ENCODE assay signal across 22 mouse cellular contexts in the genomic region with DNA sequence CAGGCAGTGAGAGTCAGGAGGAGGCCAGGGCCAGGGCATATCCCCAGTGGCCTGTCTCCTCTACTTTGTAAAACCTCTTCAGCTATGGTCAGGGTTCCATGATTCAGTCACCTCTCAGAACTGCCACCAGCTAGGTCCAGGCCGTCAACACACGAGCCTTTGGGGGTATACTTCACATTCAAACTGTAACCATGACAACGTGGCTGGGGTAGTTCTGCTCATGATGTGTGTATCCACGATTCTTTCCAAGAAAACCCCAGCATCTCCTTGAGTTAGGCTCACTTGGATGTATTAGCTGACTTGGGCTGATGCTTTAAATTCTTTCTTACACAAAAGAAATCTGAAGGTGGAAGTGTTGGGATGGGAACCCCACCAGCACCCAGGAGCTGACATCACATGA. TPM values are rescaled to one million over a fixed set of nuclear protein-coding genes. Genes with fewer than 3 reads are reported as not detected.
"Had no signal": no experiment of that assay in that cellular context is flagged by ENCODE, and none has a peak within 500 bp of the region (broad histone marks: within the 10 kb centered on the region; RNA-seq: fewer than 3 reads in every experiment).

No protein-coding gene starts in this region.

- H3K9ac ChIP-seq: limb, embryonic 13.5 days; liver, embryonic 14.5 days; midbrain, embryonic 12.5 days had no signal

- H3K27ac ChIP-seq: kidney, postnatal 0 days; limb, embryonic 13.5 days; liver, embryonic 14.5 days; midbrain, embryonic 12.5 days; stomach, postnatal 0 days had no signal

- H3K4me3 ChIP-seq: limb, embryonic 13.5 days; midbrain, embryonic 12.5 days had no signal

- H3K27me3 ChIP-seq: limb, embryonic 13.5 days; midbrain, embryonic 12.5 days had no signal

- H3K4me2 ChIP-seq: limb, embryonic 13.5 days; midbrain, embryonic 12.5 days had no signal

- H3K9me3 ChIP-seq: limb, embryonic 13.5 days; midbrain, embryonic 12.5 days had no signal

- H3K36me3 ChIP-seq: limb, embryonic 13.5 days; midbrain, embryonic 12.5 days had no signal

- DNase-seq: kidney, adult 11 months; kidney, adult 9 months; kidney, postnatal 36 days; layer of hippocampus, adult 9-11 months; layer of hippocampus, postnatal 36 days; lung, adult 18-20 months; right cerebral cortex, adult 18-20 months; right cerebral cortex, postnatal 25 days; thymus, adult 18-20 months; thymus, postnatal 14 days had no signal

RNA-seq across cellular contexts. Expression of a gene that starts 27.3 kb away (rescaled TPM):
- total RNA-seq: layer of hippocampus, adult 18-20 months; layer of hippocampus, postnatal 36 days; liver, adult 2 months; megakaryocyte progenitor cell, adult 5-6 weeks had no signal
- polyA plus RNA-seq: kidney, postnatal 0 days; limb, embryonic 13.5 days; liver, adult 2 months; liver, embryonic 14.5 days; lung, embryonic 16.5 days; midbrain, embryonic 12.5 days; neural tube, embryonic 14.5 days; small intestine, adult 2 months; stomach, postnatal 0 days had no signal

RNA-seq across cellular contexts. Expression of a gene that starts 41.1 kb away (rescaled TPM):
- total RNA-seq: layer of hippocampus, adult 18-20 months; layer of hippocampus, postnatal 36 days; left cerebral cortex, postnatal 36 days; liver, adult 2 months; megakaryocyte progenitor cell, adult 5-6 weeks had no signal
- polyA plus RNA-seq: kidney, postnatal 0 days; limb, embryonic 13.5 days; liver, adult 2 months; liver, embryonic 14.5 days; lung, embryonic 16.5 days; midbrain, embryonic 12.5 days; neural tube, embryonic 14.5 days; small intestine, adult 2 months; stomach, postnatal 0 days had no signal
